Mouse (Mus musculus) embryonic fibroblast, embryonic 13.5 days (primary cell): ENCODE results near the gene Slc17a8.

Source experiments
- CTCF ChIP-seq: IDR thresholded peaks from 2 replicates; pipeline ENCODE4 v1.5.1; 2011; ENCODE audit warnings: mild to moderate bottlenecking, control low read depth, low read length, moderate library complexity, borderline replicate concordance; ENCODE audit not compliant: insufficient read depth
- POLR2A ChIP-seq: IDR thresholded peaks from 2 replicates; pipeline ENCODE4 v1.6.1; 2011; ENCODE audit warnings: low read depth, mild to moderate bottlenecking, control low read depth, low read length, moderate library complexity

DNA sequence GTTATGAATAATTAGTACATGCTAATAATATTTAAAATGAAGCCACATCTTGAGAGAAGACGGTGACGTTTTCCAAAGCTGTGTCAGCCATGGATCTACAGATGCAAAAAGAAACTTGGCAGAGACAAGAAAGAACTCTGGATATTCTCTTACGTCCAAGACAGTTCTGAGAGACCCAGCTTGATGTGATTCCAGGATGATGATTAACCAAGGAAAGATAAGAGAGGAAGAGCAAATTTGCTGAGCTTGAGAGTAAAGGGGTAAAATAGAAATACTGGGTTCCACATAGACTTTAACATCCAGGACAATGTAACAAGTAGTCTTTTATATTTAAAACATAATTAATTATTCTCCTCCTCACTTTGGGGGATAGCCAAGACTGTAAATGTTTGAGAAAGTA lies 47.6 kb downstream of the Slc17a8 start:
- TF ChIP-seq CTCF (no peak), POLR2A (no peak)
